Mouse (Mus musculus): ENCODE measurements around the gene Il12rb1.

GRCm38 (mm10) chr8:70843214-70843773, 35.0 kb downstream of the Il12rb1 start:
- TF ChIP-seq CTCF (conservative IDR thresholded peaks at IDR 0.05; ENCODE audit: low read length) (no peak), NANOG (IDR thresholded peaks at IDR 0.05; ENCODE audit: borderline replicate concordance, low read length) (no peak)

All from E14TG2a.4 (cell line).